Mouse (Mus musculus): ENCODE results near the gene Soga1.

DNA sequence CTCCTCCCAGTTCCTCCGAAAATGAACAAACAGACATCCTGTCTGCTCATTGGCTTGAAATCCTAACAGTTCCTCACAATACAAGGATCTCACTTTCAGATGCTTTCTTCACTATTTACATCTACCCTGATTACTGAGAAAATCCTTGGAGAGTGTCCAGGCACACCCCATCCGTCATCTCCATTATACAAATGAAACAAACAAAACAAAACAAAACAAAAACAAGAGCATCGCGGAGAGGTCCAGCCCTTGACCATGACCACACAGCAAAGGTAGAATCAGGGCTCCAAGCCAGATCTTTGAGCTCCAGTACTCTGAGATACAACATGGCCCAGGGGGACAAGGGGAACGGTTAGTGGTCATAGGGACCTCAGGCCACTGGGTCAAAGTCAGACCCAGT lies 4.3 kb downstream of the Soga1 start:
- no peak for TF ChIP-seq GATA1 (IDR thresholded peaks at IDR 0.05; ENCODE audit: borderline replicate concordance, low read length)
- TF ChIP-seq FLI1 (IDR thresholded peaks at IDR 0.05; ENCODE audit: low read length) = no peak

Measured in megakaryocyte, embryonic 14.5 days (primary cell).